Mouse (Mus musculus): Measurements from ENCODE around the gene Smg1. TPM values are rescaled to one million over a fixed set of nuclear protein-coding genes. Genes with fewer than 3 reads are reported as not detected.

The Smg1 gene
- total and polyA plus RNA-seq, 3 experiments: 16.1 to 35.0 (median 29.2) TPM

DNA sequence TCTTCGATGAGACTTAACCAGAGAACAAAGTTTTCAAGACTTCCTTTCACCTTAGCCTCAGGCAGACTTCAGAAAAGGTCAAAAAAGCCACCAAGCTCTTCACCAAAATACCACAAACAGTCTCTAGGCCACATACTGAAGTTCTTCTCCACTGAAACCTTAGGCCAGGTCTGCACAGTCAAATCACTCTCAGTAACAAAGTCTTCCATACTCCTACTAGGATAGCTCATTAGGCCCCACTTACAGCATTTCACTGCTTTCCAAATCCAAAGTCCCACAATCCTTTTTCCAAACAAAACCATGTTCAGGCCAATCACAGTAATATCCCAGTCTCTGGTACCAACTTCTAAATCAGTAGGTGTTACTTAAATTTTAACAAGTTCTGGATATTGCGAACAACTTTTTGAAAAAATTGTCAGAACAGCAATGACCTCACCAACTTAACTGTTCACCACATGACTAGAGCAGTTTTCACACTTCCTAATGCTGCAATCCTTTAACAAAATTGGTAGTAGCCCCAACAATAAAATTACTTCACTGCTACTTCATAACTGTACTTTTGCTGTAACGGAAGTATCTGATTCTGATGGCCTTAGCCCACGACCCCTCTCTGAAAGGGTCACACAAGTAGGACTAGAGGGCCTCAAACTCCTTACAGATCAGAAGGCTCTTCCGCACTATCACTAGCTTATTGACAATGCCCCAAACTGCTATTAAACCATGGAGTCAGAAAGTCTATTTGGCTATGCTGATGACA, 129.8 kb downstream of the Smg1 start:
- no peaks in the 10 kb centered on the region for H3K9me3 ChIP-seq (replicated peaks; ENCODE audit: low read length)
- H3K27ac ChIP-seq (ENCODE audit: insufficient read depth, low read depth): no peak overlapping the region
- H3K9ac ChIP-seq (ENCODE audit: insufficient read depth, low read depth): peak overlapping the region; percentile 83
- in situ Hi-C loops (cut with MboI; ENCODE audit: low pct_ligation_motif_present, low pct_unique_long_range_greater_than_20kb, low sequenced_read_pairs) (loop anchor here (25.0 kb wide), 2 partner anchors 626 to 701 kb away; no protein-coding TSS in a partner anchor), dilution Hi-C loops (cut with MboI; ENCODE audit: extremely low pct_ligation_motif_present, extremely low pct_unique_long_range_greater_than_20kb, low sequenced_read_pairs) (no loop called here)
- H3K4me2 ChIP-seq (ENCODE audit: insufficient read depth, low read depth, poor library complexity, severe bottlenecking): peak overlapping the region; percentile 97
- H3K4me1 ChIP-seq (ENCODE audit: control insufficient read depth in 1 of 2, insufficient read depth in 2 of 2): peaks cover 10 to 53% of the 10 kb centered on the region in 2 experiments
- no peak for TF ChIP-seq NELFE (IDR thresholded peaks at IDR 0.05; ENCODE audit: low read depth, low read length)
- peak; percentile 75 for TF ChIP-seq SIN3A (IDR thresholded peaks at IDR 0.05; ENCODE audit: low read length)
- TF ChIP-seq POLR2AphosphoS2 (IDR thresholded peaks at IDR 0.05; ENCODE audit: low read depth, low read length): 0 out of 2 replicates have a peak, but pooled peaks have one; percentile 33
- peak; percentile 74; the same call in 1 of the 2 replicates for TF ChIP-seq CHD1 (IDR thresholded peaks at IDR 0.05; ENCODE audit: low read depth, low read length)
- H3K36me3 ChIP-seq (replicated peaks in 1 of 2; ENCODE audit: control insufficient read depth in 1 of 2, insufficient read depth in 1 of 2, low read length in 1 of 2): peaks cover 56 to 76% of the 10 kb centered on the region in 2 experiments
- no peaks in the 10 kb centered on the region for H3K27me3 ChIP-seq (replicated peaks)
- peak overlapping the region; percentile 83 to 90 (median 85) for H3K4me3 ChIP-seq (replicated peaks in 1 of 3; ENCODE audit: low read depth in 2 of 3, low read length in 2 of 3, poor library complexity in 1 of 3)
- DNase-seq (ENCODE audit: extremely low read depth): no peak
- H3K79me2 ChIP-seq (replicated peaks; ENCODE audit: control insufficient read depth, extremely low read depth, insufficient read depth, poor library complexity, severe bottlenecking): peaks cover 72% of the 10 kb centered on the region

DNA sequence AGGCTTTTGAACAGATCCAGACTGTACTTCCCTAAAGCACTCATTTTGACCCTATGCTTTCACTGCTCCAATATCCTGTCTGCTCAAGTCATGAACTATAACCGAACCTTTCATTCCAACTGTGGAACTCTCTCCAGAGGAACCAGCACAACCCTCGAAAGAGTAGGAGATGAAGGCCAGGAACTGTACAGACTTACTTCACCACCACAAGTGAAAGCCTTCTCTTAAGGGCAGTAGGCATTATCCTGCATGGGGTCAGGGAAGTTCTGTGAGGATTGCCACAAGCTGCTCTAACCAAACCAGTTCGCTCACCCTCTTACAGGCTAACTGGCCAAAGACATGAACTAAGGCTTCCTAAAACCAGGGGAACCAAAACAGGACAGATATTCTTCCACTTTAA, 132.3 kb downstream of the Smg1 start:
- in situ Hi-C loops (cut with MboI; ENCODE audit: low pct_ligation_motif_present, low pct_unique_long_range_greater_than_20kb, low sequenced_read_pairs) (loop anchor here (25.0 kb wide), 2 partner anchors 624 to 699 kb away; no protein-coding TSS in a partner anchor), dilution Hi-C loops (cut with MboI; ENCODE audit: extremely low pct_ligation_motif_present, extremely low pct_unique_long_range_greater_than_20kb, low sequenced_read_pairs) (no loop called here)
- Histone ChIP-seq H3K36me3 (replicated peaks in 1 of 2; ENCODE audit: control insufficient read depth in 1 of 2, insufficient read depth in 1 of 2, low read length in 1 of 2) (peaks cover 74 to 95% of the 10 kb centered on the region in 2 experiments), H3K9ac (ENCODE audit: insufficient read depth, low read depth) (peak overlapping the region; percentile 83), H3K4me3 (replicated peaks in 1 of 3; ENCODE audit: low read depth in 2 of 3, low read length in 2 of 3, poor library complexity in 1 of 3) (peak overlapping the region in 2 of 3 experiments; percentile 56 to 85), H3K4me1 (ENCODE audit: control insufficient read depth in 1 of 2, insufficient read depth in 2 of 2) (peaks cover 12 to 60% of the 10 kb centered on the region in 2 experiments), H3K4me2 (ENCODE audit: insufficient read depth, low read depth, poor library complexity, severe bottlenecking) (peak overlapping the region; percentile 97), H3K27me3 (replicated peaks) (no peaks in the 10 kb centered on the region), H3K79me2 (replicated peaks; ENCODE audit: control insufficient read depth, extremely low read depth, insufficient read depth, poor library complexity, severe bottlenecking) (peaks cover 87% of the 10 kb centered on the region), H3K9me3 (replicated peaks; ENCODE audit: low read length) (no peaks in the 10 kb centered on the region), H3K27ac (ENCODE audit: insufficient read depth, low read depth) (no peak overlapping the region)
- no peak for DNase-seq (ENCODE audit: extremely low read depth)
- no peak for TF ChIP-seq IRF4 (IDR thresholded peaks at IDR 0.05; ENCODE audit: low read depth, low read length)
- TF ChIP-seq POLR2AphosphoS2 (IDR thresholded peaks at IDR 0.05; ENCODE audit: low read depth, low read length): peak; percentile 55; the same call in 1 of the 2 replicates

DNA sequence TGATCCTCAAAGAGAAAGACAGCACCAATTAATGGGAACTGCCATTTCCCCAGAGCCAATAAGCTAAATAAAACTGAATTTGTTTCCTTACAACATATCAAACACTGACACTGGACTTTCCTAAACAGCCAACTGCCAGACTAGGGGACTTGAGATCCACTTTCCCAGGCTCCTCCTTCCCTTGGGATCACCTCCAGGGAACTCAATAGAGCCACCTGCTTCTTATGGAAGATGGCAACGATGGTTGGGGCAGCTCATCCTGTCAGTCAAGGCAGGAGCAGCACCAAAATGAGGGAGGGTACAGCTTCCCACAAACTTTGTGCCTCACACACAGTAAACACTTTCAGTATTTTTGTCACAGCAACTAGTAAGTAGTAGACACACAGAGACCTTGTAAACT, 135.8 kb downstream of the Smg1 start:
- TF ChIP-seq TBP (conservative IDR thresholded peaks at IDR 0.05; ENCODE audit: low read depth, low read length): no peak
- TF ChIP-seq NELFE (IDR thresholded peaks at IDR 0.05; ENCODE audit: low read depth, low read length): no peak
- TF ChIP-seq MAX (IDR thresholded peaks at IDR 0.05; ENCODE audit: low read length): no peak
- no peak for TF ChIP-seq MEF2A (IDR thresholded peaks at IDR 0.05; ENCODE audit: borderline replicate concordance, low read depth, low read length)
- no peak for TF ChIP-seq JUND (conservative IDR thresholded peaks at IDR 0.05; ENCODE audit: low read depth, low read length)
- TF ChIP-seq HCFC1 (IDR thresholded peaks at IDR 0.05; ENCODE audit: low read depth, low read length): no peak
- no peak for TF ChIP-seq IRF4 (IDR thresholded peaks at IDR 0.05; ENCODE audit: low read depth, low read length)
- TF ChIP-seq ETS1 (conservative IDR thresholded peaks at IDR 0.05; ENCODE audit: low read depth, low read length): no peak
- no peak for TF ChIP-seq TCF12 (IDR thresholded peaks at IDR 0.05; ENCODE audit: low read depth, low read length)
- TF ChIP-seq ELF1 (IDR thresholded peaks at IDR 0.05; ENCODE audit: low read depth, low read length): no peak
- no peak for TF ChIP-seq USF1 (IDR thresholded peaks at IDR 0.05; ENCODE audit: low read depth, low read length)
- TF ChIP-seq ZNF384 (IDR thresholded peaks at IDR 0.05; ENCODE audit: low read depth, low read length): no peak
- dilution Hi-C loops (cut with MboI; ENCODE audit: extremely low pct_ligation_motif_present, extremely low pct_unique_long_range_greater_than_20kb, low sequenced_read_pairs) (no loop called here), in situ Hi-C loops (cut with MboI; ENCODE audit: low pct_ligation_motif_present, low pct_unique_long_range_greater_than_20kb, low sequenced_read_pairs) (loop anchor here (25.0 kb wide), 2 partner anchors 620 to 695 kb away; no protein-coding TSS in a partner anchor)
- Histone ChIP-seq H3K4me2 (ENCODE audit: insufficient read depth, low read depth, poor library complexity, severe bottlenecking) (no peak overlapping the region), H3K9ac (ENCODE audit: insufficient read depth, low read depth) (no peak overlapping the region), H3K9me3 (replicated peaks; ENCODE audit: low read length) (no peaks in the 10 kb centered on the region), H3K79me2 (replicated peaks; ENCODE audit: control insufficient read depth, extremely low read depth, insufficient read depth, poor library complexity, severe bottlenecking) (peaks cover 54% of the 10 kb centered on the region), H3K4me3 (replicated peaks in 1 of 3; ENCODE audit: low read depth in 2 of 3, low read length in 2 of 3, poor library complexity in 1 of 3) (no peak overlapping the region), H3K27ac (ENCODE audit: insufficient read depth, low read depth) (no peak overlapping the region), H3K36me3 (replicated peaks in 1 of 2; ENCODE audit: control insufficient read depth in 1 of 2, insufficient read depth in 1 of 2, low read length in 1 of 2) (peaks cover 73 to 96% of the 10 kb centered on the region in 2 experiments), H3K4me1 (ENCODE audit: control insufficient read depth in 1 of 2, insufficient read depth in 2 of 2) (peaks cover 12 to 79% of the 10 kb centered on the region in 2 experiments), H3K27me3 (replicated peaks) (no peaks in the 10 kb centered on the region)
- DNase-seq (ENCODE audit: extremely low read depth): no peak
